Mouse (Mus musculus) megakaryocyte progenitor cell, adult 5-6 weeks (primary cell): ENCODE results near the gene Lhfp. TPM values are rescaled to one million over a fixed set of nuclear protein-coding genes. Genes with fewer than 3 reads are reported as not detected.

Experiments
- ATAC-seq: replicated peaks from 2 replicates; pipeline ENCODE4 v1.8.0; 2016; ENCODE audit warnings: mild to moderate bottlenecking, moderate TSS enrichment, inconsistent platforms; ENCODE audit not compliant: poor library complexity
- total RNA-seq, 2 experiments: library from RNA; stranded (forward) in 1 of 2; stranded (reverse) in 1 of 2; fragments of 157-497, 149-512 nt in 1 of 2; fragments of 200-1000 nt in 1 of 2; gene quantifications; 2 replicates each; pipeline versions ENCODE4 v1.2.3 to v1.2.4; 2015 to 2017

Gene Lhfp
- total RNA-seq, 2 experiments from 2014 or later: 0.47 TPM; not detected in 1

DNA sequence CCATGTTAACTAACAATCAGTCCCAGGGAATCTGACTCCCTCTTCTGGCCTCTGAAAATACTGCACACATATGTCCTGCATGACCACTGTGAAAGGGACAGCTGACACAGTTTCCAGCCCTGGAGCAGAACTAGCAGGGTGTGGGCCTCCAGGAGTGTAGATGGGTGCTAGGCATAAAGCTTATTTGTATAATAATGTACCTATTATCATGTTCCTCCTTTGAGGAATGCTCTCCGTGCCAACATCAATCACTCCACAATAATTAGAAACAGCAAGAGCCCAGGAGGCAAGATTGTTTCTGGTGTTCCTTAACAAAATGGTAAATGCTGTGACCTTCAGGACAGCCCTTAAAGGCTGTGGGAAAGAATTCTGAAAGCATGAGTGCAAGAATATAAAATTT lies 264.5 kb downstream of the Lhfp start:
- no peak for ATAC-seq

- ATAC-seq: no peak
Measured at GRCm38 (mm10) chr3:53308649-53309048, 267.3 kb downstream of the Lhfp start.

DNA sequence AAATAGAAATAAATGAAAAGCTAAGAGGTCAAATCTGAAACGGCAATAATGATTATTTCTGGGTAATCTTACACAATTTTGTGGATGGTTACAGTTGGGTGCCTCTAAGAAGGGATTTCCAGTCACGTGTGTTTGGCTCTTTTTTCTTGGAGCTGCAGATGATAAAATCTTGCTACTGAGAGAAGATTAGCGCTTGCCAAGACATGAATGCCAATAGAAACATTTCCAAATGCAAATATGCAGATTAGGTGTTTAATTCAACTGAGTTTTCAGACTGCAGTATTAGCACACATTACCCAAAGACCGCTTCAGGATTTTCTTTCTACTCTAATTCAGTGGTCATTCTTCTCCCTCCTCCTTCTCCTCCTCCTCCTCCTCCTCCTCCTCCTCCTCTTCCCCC lies 268.8 kb downstream of the Lhfp start:
- ATAC-seq: no peak

DNA sequence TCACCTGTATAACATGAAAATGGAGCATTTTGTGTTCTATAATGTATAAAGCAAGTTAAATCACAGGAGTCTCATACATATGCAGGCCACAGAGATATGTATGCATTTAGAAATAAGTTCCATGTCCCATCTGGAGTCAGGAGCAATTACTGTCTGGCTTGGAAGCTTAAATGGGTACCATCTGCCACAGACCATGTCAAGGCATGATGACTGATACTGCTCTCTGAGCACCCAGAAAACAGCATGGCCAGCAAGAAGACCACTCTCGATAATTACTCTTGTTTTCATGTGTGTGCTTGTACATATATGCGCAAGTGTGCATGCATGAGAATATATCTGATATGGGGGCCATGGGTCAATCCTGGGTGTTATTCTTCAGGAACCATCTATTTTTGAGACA lies 269.3 kb downstream of the Lhfp start:
- ATAC-seq: no peak

Other genes starting within 250 kb of the Lhfp start
- 19.4 and 22.2 TPM in 2 replicates for gene Cog6, start 24.3 kb upstream of the Lhfp start, total RNA-seq (2015)
- 23.6 and 28.9 TPM in 2 replicates for gene Cog6, start 24.3 kb upstream of the Lhfp start, total RNA-seq (2017)